Mouse (Mus musculus) hindbrain, embryonic 16.5 days (tissue): ENCODE results near the gene 1110065P20Rik. TPM values are rescaled to one million over a fixed set of nuclear protein-coding genes. Genes with fewer than 3 reads are reported as not detected.

Experiments used
- ATAC-seq: fragments of 200-750 bp; cut with Nextera tagmentation; 2 replicates; pipeline ENCODE4 v1.8.0; 2017; ENCODE audit warnings: moderate TSS enrichment, moderate library complexity
- H3K27ac ChIP-seq: fragments of 300-500 bp; sonication (generic); 2 replicates; pipeline ENCODE4 v1.5.1; 2014; ENCODE audit warnings: low read depth, mild to moderate bottlenecking, control low read depth, low read length, moderate library complexity
- H3K27me3 ChIP-seq: fragments of 300-500 bp; sonication (generic); replicated peaks from 2 replicates; pipeline ENCODE4 v1.6.1; 2014; ENCODE audit warnings: low read length; ENCODE audit not compliant: control insufficient read depth, insufficient read depth
- H3K36me3 ChIP-seq: fragments of 300-500 bp; sonication (generic); 2 replicates; pipeline ENCODE4 v1.6.1; 2014; ENCODE audit warnings: mild to moderate bottlenecking, low read length, moderate library complexity, mixed read lengths; ENCODE audit not compliant: control insufficient read depth, insufficient read depth
- H3K4me1 ChIP-seq: fragments of 300-500 bp; sonication (generic); 2 replicates; pipeline ENCODE4 v1.6.1; 2014; ENCODE audit warnings: low read depth, low read length; ENCODE audit not compliant: control insufficient read depth, insufficient read depth
- H3K4me2 ChIP-seq: fragments of 300-500 bp; sonication (generic); 2 replicates; pipeline ENCODE4 v1.6.1; 2014; ENCODE audit warnings: mild to moderate bottlenecking, low read length, control low read depth, moderate library complexity
- H3K4me3 ChIP-seq: fragments of 300-500 bp; sonication (generic); 2 replicates; pipeline ENCODE4 v1.5.1; 2014; ENCODE audit warnings: mild to moderate bottlenecking, low read length, control low read depth, moderate library complexity
- H3K9ac ChIP-seq: fragments of 300-500 bp; sonication (generic); 2 replicates; pipeline ENCODE4 v1.6.1; 2014; ENCODE audit warnings: low read depth, mild to moderate bottlenecking, control low read depth, low read length, moderate library complexity
- H3K9me3 ChIP-seq: fragments of 300-500 bp; sonication (generic); 2 replicates; pipeline ENCODE4 v1.6.1; 2014; ENCODE audit warnings: mild to moderate bottlenecking, low read length, moderate library complexity; ENCODE audit not compliant: control insufficient read depth
- WGBS: fragments of 180-500 bp; shearing (Covaris S2); extraction: QIAGEN DNeasy Blood & Tissue Kit; methylation state at CpG from one replicate; pipeline ENCODE4 v1.1.7; 2014; 5-methylcytosine and 5-hydroxymethylcytosine counted together
- polyA plus RNA-seq: library from polyadenylated mRNA; unstranded; fragments of >200 nt; fragmentation: Nextera tagmentation; extraction: Ambion mirVana; gene quantifications from 2 replicates; pipeline ENCODE4 v1.2.1, GENCODE M21; 2015

The 1110065P20Rik gene
- 92.7 and 102 TPM in 2 replicates for polyA plus RNA-seq

DNA sequence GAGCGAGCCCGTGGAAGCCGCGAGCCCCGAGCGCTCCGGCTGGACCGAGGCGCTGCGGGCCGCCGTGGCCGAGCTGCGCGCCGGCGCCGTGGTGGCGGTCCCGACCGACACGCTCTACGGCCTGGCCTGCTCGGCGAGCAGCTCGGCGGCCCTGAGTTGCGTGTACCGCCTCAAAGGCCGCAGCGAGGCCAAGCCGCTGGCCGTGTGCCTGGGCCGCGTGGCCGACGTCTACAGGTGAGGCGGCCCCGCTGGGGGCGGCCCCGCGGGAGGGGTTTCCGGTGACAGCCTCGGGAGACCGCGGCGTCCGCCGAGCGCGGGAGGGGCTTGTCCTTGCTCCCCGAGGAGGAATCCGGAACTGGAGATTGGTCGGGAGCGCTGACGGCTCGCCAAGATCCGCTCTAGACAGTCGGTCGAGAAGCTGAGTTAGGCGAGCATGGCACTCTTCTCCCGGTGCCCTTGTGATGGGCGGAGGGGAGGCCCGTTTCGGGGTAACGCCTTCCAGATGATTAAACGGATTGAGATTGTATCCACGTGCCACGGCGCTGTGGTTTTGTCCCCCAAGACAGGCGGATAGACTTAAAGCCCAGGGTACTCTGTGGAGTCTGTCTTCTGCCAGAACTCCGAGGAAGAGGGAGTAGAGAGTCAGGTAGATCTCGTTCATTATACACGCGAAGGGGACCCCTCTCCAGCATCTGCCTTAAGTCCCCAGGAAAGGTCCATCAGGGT is at the start of gene 1110065P20Rik:
TSS of gene 1110065P20Rik (minus strand) at position 264 of the 726 bp plus-strand sequence.
- no peaks in the 10 kb centered on the region for H3K9me3 ChIP-seq
- H3K4me2 ChIP-seq, result peak within 1 kb of the TSS; percentile 91
- H3K27me3 ChIP-seq, result no peaks in the 10 kb centered on the region
- H3K4me1 ChIP-seq, result peaks cover 26% of the 10 kb centered on the region
- peaks cover 10% of the 10 kb centered on the region for H3K36me3 ChIP-seq
- H3K9ac ChIP-seq, result peak within 1 kb of the TSS; percentile 92
- ATAC-seq, result peak; percentile 53
- WGBS, result under 1% methylated on average over 72 of the region's 75 CpGs
- H3K27ac ChIP-seq, result peak within 1 kb of the TSS; percentile 97
- peak within 1 kb of the TSS; percentile 93 for H3K4me3 ChIP-seq

GRCm38 (mm10) chr4:124899906-124900305 is 48.9 kb upstream of the 1110065P20Rik start:
- Histone ChIP-seq H3K4me2 (no peak overlapping the region), H3K9me3 (no peaks in the 10 kb centered on the region), H3K27ac (no peak overlapping the region), H3K27me3 (peaks cover 10% of the 10 kb centered on the region; the same call in 1 of the 2 replicates), H3K4me1 (peaks cover 8% of the 10 kb centered on the region), H3K36me3 (no peaks in the 10 kb centered on the region), H3K9ac (no peak overlapping the region), H3K4me3 (no peak overlapping the region)
- 67% methylated on average over 5 of the region's 5 CpGs for WGBS
- ATAC-seq, result no peak

DNA sequence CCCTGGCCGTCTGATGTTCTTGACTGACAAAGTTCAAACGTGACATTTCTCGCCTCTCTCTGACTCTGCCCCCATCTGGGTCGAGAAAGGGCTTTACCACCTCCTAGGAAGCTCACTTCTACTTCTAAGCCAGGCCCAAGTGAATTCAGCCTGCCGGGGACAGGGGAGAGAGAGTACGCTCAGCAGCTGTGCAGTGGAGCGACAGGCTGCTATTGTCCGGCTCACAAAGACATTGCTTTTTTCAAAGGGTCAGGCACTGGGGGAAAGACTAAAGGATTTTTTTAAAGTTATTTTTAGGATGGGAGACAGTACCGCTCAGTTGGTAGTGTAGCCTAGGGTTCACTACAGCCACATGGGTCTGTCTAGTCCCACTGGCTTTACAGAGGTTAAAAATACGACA is 47.4 kb upstream of the 1110065P20Rik start:
- 24% methylated on average over 10 of the region's 10 CpGs for WGBS
- H3K4me1 ChIP-seq, result peaks cover 10% of the 10 kb centered on the region
- H3K9ac ChIP-seq, result no peak overlapping the region
- no peak overlapping the region for H3K4me3 ChIP-seq
- no peak overlapping the region for H3K4me2 ChIP-seq
- H3K27me3 ChIP-seq, result peaks cover 13% of the 10 kb centered on the region; the same call in 1 of the 2 replicates
- H3K36me3 ChIP-seq, result no peaks in the 10 kb centered on the region
- ATAC-seq, result no peak
- H3K27ac ChIP-seq, result no peak overlapping the region
- no peaks in the 10 kb centered on the region for H3K9me3 ChIP-seq

DNA sequence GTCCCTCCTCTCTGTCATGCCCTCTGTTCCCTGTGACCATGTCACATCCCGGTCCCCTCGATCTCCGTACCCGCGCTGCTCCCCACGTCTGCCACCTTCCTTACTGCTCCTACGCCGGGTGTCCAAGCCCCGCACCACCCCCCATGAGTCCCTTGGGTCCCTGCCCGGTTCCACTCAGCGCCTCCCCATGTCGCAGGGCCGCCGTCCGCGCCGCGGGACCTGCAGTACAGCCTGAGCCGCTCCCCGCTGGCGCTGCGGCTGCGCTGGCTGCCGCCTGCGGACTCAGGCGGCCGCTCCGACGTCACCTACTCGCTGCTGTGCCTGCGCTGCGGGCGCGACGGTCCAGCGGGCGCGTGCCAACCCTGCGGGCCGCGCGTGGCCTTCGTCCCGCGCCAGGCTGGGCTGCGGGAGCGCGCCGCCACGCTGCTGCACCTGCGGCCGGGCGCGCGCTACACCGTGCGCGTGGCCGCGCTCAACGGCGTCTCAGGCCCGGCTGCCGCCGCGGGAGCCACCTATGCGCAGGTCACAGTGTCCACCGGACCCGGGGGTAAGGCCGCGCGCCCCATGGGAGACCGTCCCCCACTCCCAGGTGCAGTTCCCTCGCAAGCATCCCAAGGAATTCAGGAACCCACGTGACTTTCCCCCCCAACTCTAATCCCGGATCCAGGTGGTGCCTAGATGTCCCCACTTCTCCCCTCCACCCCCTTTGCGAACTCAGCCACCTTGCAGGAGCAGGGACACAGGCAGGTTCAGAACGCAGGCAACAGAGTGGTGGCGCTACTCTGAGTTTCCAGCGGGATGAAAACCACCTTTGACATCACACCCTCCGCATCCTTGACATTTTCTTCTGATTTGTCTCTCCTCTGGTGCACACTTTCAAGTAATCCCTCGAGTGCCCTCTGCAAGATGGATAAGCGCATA is 43.8 kb upstream of the 1110065P20Rik start:
- peak overlapping the region; percentile 44; the same call in 1 of the 2 replicates for H3K27ac ChIP-seq
- WGBS, result 2% methylated on average over 53 of the region's 83 CpGs
- ATAC-seq, result peak; percentile 82
- H3K9ac ChIP-seq, result peak overlapping the region; percentile 73
- H3K4me2 ChIP-seq, result peak overlapping the region; percentile 85
- peaks cover 10% of the 10 kb centered on the region for H3K4me1 ChIP-seq
- H3K36me3 ChIP-seq, result no peaks in the 10 kb centered on the region
- H3K27me3 ChIP-seq, result peaks cover 13% of the 10 kb centered on the region
- H3K4me3 ChIP-seq, result peak overlapping the region; percentile 52
- no peaks in the 10 kb centered on the region for H3K9me3 ChIP-seq

GRCm38 (mm10) chr4:124893769-124894168 is 42.8 kb upstream of the 1110065P20Rik start:
- peaks cover 13% of the 10 kb centered on the region for H3K27me3 ChIP-seq
- H3K36me3 ChIP-seq, result no peaks in the 10 kb centered on the region
- H3K4me1 ChIP-seq, result peaks cover 9% of the 10 kb centered on the region
- H3K4me2 ChIP-seq, result peak overlapping the region; percentile 85
- peak; percentile 5; the same call in 1 of the 2 replicates for ATAC-seq
- 26% methylated on average over 6 of the region's 6 CpGs for WGBS
- peak overlapping the region; percentile 73 for H3K9ac ChIP-seq
- no peaks in the 10 kb centered on the region for H3K9me3 ChIP-seq
- H3K27ac ChIP-seq, result no peak overlapping the region
- H3K4me3 ChIP-seq, result peak overlapping the region; percentile 52

- Histone ChIP-seq H3K4me3 (no peak overlapping the region), H3K9ac (no peak overlapping the region), H3K36me3 (no peaks in the 10 kb centered on the region), H3K27me3 (peaks cover 10% of the 10 kb centered on the region), H3K4me2 (no peak overlapping the region), H3K9me3 (no peaks in the 10 kb centered on the region), H3K4me1 (peaks cover 8% of the 10 kb centered on the region), H3K27ac (no peak overlapping the region)
- WGBS, result 74% methylated on average over 5 of the region's 5 CpGs
- ATAC-seq, result no peak
Measured at GRCm38 (mm10) chr4:124890831-124891230, 39.8 kb upstream of the 1110065P20Rik start.

DNA sequence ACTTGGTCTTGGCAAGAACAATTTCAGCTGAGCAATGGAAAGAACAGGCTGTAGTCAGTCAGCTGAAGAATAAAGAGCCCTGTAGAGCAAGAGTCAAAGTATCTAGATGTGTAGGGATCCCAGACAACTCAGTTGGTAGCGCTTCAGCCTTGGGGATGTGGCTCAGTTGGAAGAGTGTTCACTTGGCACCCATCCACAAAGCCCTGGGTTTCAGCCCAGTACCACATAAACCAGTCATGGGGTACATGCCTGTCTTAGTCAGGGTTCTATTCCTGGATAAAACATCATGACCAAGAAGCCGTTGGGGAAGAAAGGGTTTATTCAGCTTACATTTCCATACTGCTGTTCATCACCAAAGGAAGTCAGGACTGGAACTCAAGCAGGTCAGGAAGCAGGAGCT is 38.9 kb upstream of the 1110065P20Rik start:
- Histone ChIP-seq H3K27ac (no peak overlapping the region), H3K36me3 (no peaks in the 10 kb centered on the region), H3K9me3 (no peaks in the 10 kb centered on the region), H3K4me2 (no peak overlapping the region), H3K4me3 (no peak overlapping the region), H3K9ac (no peak overlapping the region), H3K4me1 (peaks cover 3% of the 10 kb centered on the region), H3K27me3 (peaks cover 8% of the 10 kb centered on the region)
- WGBS, result 81% methylated on average over 2 of the region's 2 CpGs
- ATAC-seq, result no peak

- no peak for ATAC-seq
- Histone ChIP-seq H3K9ac (no peak overlapping the region), H3K4me2 (no peak overlapping the region), H3K9me3 (no peaks in the 10 kb centered on the region), H3K4me1 (no peaks in the 10 kb centered on the region), H3K4me3 (no peak overlapping the region), H3K27me3 (peaks cover 6% of the 10 kb centered on the region), H3K27ac (no peak overlapping the region), H3K36me3 (no peaks in the 10 kb centered on the region)
- 67% methylated on average over 7 of the region's 7 CpGs for WGBS
Measured at GRCm38 (mm10) chr4:124888702-124889101, 37.7 kb upstream of the 1110065P20Rik start.
